Mouse (Mus musculus) thymus, adult 2 months (tissue): ENCODE measurements at regions not wholly inside any gene's neighbourhood (a gene's known extent, or its start where the extent isn't known, plus 50 kb on each side); places are given as distances from the start of the nearest gene placed in this dataset.

Source experiments
- DNase-seq: peaks from one replicate; pipeline ENCODE4 v3.0.0; 2021
- H3K27ac ChIP-seq: fragments of 200-500 bp; 2 replicates; pipeline ENCODE4 v1.5.1; 2012; ENCODE audit warnings: low read length, control low read depth; ENCODE audit not compliant: control insufficient read depth, insufficient read depth
- H3K27me3 ChIP-seq: fragments of 200-500 bp; 2 replicates; pipeline ENCODE4 v1.6.1; 2012; ENCODE audit warnings: mild to moderate bottlenecking, low read length, moderate library complexity, mixed read lengths; ENCODE audit not compliant: control insufficient read depth, insufficient read depth
- H3K36me3 ChIP-seq: fragments of 200-500 bp; 2 replicates; pipeline ENCODE4 v1.6.1; 2012; ENCODE audit warnings: mild to moderate bottlenecking, low read length, moderate library complexity; ENCODE audit not compliant: control insufficient read depth, insufficient read depth
- H3K4me1 ChIP-seq: fragments of 200-500 bp; replicated peaks from 2 replicates; pipeline ENCODE4 v1.6.1; 2012; ENCODE audit warnings: low read length; ENCODE audit not compliant: control insufficient read depth, insufficient read depth
- H3K4me3 ChIP-seq: fragments of 200-500 bp; 2 replicates; pipeline ENCODE4 v1.5.1; 2012; ENCODE audit warnings: mild to moderate bottlenecking, low read length, control low read depth, moderate library complexity; ENCODE audit not compliant: control insufficient read depth, insufficient read depth
- CTCF ChIP-seq: fragments of 200-500 bp; IDR thresholded peaks from 2 replicates; pipeline ENCODE4 v1.5.1; 2012; ENCODE audit warnings: mild to moderate bottlenecking, control low read depth, low read length, moderate library complexity, borderline replicate concordance; ENCODE audit not compliant: control insufficient read depth, poor library complexity, insufficient read depth; ENCODE audit errors: extremely low read depth
- POLR2A ChIP-seq: fragments of 200-500 bp; IDR thresholded peaks from 2 replicates; pipeline ENCODE4 v1.6.1; 2012; ENCODE audit warnings: mild to moderate bottlenecking, low read length, control low read depth, moderate library complexity; ENCODE audit not compliant: control insufficient read depth, poor library complexity, insufficient read depth; ENCODE audit errors: extremely low read depth
- WGBS: fragments of 180-500 bp; shearing (Covaris S2); methylation state at CpG from one replicate; pipeline ENCODE4 v1.1.7; 2018; 5-methylcytosine and 5-hydroxymethylcytosine counted together

GRCm38 (mm10) chr9:35354652-35355130, 66.2 kb upstream of the Cdon start:
- H3K4me3 ChIP-seq, result no peak overlapping the region
- H3K27me3 ChIP-seq, result no peaks in the 10 kb centered on the region
- no peak for TF ChIP-seq POLR2A
- TF ChIP-seq CTCF, result no peak
- no peaks in the 10 kb centered on the region for H3K36me3 ChIP-seq
- DNase-seq, result no peak
- no peaks in the 10 kb centered on the region for H3K4me1 ChIP-seq
- WGBS, result 83% methylated on average over 7 of the region's 7 CpGs
- H3K27ac ChIP-seq, result no peak overlapping the region

- no peak overlapping the region for H3K27ac ChIP-seq
- WGBS, result 74% methylated on average over 6 of the region's 6 CpGs
- DNase-seq, result no peak
- H3K4me3 ChIP-seq, result no peak overlapping the region
- no peaks in the 10 kb centered on the region for H3K4me1 ChIP-seq
- no peaks in the 10 kb centered on the region for H3K36me3 ChIP-seq
- H3K27me3 ChIP-seq, result no peaks in the 10 kb centered on the region
- TF ChIP-seq CTCF, result no peak
- no peak for TF ChIP-seq POLR2A
Measured at GRCm38 (mm10) chr9:35359699-35360098, 61.2 kb upstream of the Cdon start.

- H3K36me3 ChIP-seq, result no peaks in the 10 kb centered on the region
- DNase-seq, result no peak
- H3K4me3 ChIP-seq, result no peak overlapping the region
- H3K27me3 ChIP-seq, result no peaks in the 10 kb centered on the region
- TF ChIP-seq CTCF (no peak), POLR2A (no peak)
- no peak overlapping the region for H3K27ac ChIP-seq
- 77% methylated on average over 6 of the region's 6 CpGs for WGBS
- no peaks in the 10 kb centered on the region for H3K4me1 ChIP-seq
Measured at GRCm38 (mm10) chr9:35360139-35361100, 60.5 kb upstream of the Cdon start.

DNA sequence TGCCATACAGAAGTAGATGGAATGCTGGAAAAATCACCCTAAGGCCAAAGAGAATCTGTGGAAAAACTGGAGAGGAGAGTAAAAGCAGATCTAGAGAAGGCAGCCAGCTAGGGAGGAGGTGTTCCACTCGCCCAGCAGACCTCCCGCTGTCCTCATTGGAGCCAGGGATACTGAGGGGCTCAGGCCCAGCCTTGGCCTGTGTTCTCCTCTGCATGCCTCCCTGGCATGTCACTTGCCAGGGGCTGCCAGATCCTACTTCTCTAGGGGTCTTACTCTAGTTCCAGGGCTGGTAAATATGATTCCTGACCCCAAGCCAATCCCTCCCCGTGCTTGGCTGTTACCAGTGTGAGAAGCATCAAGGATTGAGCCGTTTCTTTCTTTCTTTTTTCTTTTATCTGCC, 59.5 kb upstream of the Cdon start:
- Histone ChIP-seq H3K36me3 (no peaks in the 10 kb centered on the region), H3K27me3 (no peaks in the 10 kb centered on the region), H3K4me1 (no peaks in the 10 kb centered on the region), H3K4me3 (no peak overlapping the region), H3K27ac (no peak overlapping the region)
- WGBS, result 76% methylated on average over 4 of the region's 4 CpGs
- TF ChIP-seq POLR2A, result no peak
- TF ChIP-seq CTCF, result no peak
- DNase-seq, result no peak

GRCm38 (mm10) chr9:35362276-35362675, 58.7 kb upstream of the Cdon start:
- no peak for TF ChIP-seq POLR2A
- no peak for TF ChIP-seq CTCF
- H3K4me1 ChIP-seq, result no peaks in the 10 kb centered on the region
- WGBS, result 75% methylated on average over 7 of the region's 7 CpGs
- no peaks in the 10 kb centered on the region for H3K27me3 ChIP-seq
- no peak overlapping the region for H3K27ac ChIP-seq
- no peak for DNase-seq
- H3K4me3 ChIP-seq, result no peak overlapping the region
- no peaks in the 10 kb centered on the region for H3K36me3 ChIP-seq

DNA sequence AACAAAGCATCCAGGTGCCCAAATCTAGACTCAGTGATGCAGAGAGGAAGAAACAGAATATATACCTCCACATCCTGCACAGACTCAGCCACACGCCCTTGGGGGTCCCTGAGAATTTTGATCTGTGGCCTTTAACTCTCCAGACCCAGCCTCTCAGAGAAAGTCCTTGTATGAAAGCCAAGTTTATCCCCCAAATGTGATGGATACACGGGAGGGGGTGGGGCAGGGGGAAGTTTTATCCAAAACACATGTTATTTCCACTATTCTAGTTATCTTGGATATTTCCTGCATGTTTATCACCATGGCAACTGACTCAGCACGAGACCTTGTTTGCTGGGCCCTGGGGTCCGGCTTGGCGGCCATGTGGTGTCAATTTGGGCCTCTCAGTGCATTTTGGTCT, 57.8 kb upstream of the Cdon start:
- H3K4me3 ChIP-seq, result no peak overlapping the region
- no peaks in the 10 kb centered on the region for H3K27me3 ChIP-seq
- WGBS, result 86% methylated on average over 5 of the region's 5 CpGs
- no peaks in the 10 kb centered on the region for H3K36me3 ChIP-seq
- DNase-seq, result no peak
- H3K27ac ChIP-seq, result no peak overlapping the region
- no peak for TF ChIP-seq POLR2A
- TF ChIP-seq CTCF, result no peak
- no peaks in the 10 kb centered on the region for H3K4me1 ChIP-seq
